Mouse (Mus musculus) R1 (cell line): Measurements from ENCODE around the gene Wfdc8.

Source experiments
- DNase-seq: peaks from one replicate; pipeline ENCODE4 v3.0.0-alpha.2; 2018; ENCODE audit warnings: low read depth, low spot score

Wfdc8 gene

GRCm38 (mm10) chr2:164562391-164563188, 50.8 kb downstream of the Wfdc8 start, which contains the start of gene Wfdc2:
Wfdc2 (plus strand) TSS chr2:164562413.
- DNase-seq = peak; percentile 45

DNA sequence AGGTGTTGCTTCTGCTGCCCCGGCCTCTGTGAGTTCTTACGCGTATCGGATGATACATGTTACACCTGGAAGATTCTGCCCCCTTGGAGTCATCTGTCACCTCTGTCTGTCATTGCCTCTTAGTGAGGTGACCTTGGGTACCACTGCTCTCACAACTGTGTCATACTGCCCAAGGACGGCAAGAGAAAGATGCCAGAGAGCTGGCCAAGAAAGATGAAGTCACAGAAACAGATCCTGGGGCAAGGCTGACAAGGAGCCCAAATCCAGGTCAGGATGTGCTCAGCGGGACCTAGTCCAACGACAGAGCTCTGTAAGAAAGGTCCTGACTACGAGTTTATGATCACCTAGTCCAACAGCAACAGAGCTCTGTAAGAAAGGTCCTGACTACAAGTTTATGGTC, 53.3 kb downstream of the Wfdc8 start:
- no peak for DNase-seq

DNA sequence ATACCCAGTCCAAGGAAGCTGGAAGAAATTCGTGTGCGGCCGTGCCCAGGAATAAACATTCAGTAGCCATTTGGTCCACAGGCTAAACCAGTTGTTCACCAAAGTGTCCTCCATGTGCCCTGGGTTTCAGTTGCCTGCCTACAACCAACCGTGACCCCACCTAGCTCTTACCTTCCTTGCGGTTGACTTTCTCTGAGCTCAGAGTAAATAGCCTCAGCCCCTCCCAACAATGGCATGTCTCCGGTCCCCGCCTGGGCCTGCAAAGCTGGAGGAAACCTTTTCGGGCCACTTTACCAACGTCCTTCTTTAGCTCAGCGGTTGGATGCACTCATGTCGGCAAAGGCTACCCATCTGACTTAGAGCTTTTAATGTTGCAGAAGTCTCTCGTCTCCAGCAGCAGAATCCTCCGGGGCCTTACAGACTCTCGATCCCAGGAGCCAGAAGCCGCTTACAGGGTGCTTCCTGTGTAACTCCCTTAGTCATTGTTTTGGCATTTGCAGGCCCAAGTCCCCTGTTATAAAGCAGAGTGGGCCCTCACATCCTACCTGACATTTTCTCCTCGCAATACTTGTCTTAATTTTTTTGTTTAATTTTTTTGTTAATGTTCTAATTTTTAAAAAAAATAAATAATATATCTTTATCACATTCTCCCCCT, 54.3 kb downstream of the Wfdc8 start:
- peak; percentile 82 for DNase-seq

GRCm38 (mm10) chr2:164558426-164558825, 55.0 kb downstream of the Wfdc8 start:
- no peak for DNase-seq

- DNase-seq = no peak
Measured at GRCm38 (mm10) chr2:164551502-164551901, 61.9 kb downstream of the Wfdc8 start.

- DNase-seq = no peak
Measured at GRCm38 (mm10) chr2:164550895-164551269, 62.5 kb downstream of the Wfdc8 start.

- no peak for DNase-seq
Measured at GRCm38 (mm10) chr2:164549963-164550894, 63.2 kb downstream of the Wfdc8 start.

GRCm38 (mm10) chr2:164549338-164549737, 64.1 kb downstream of the Wfdc8 start:
- DNase-seq = no peak
